Mouse (Mus musculus): Measurements from ENCODE around the gene Ctu2.

The Ctu2 gene

DNA sequence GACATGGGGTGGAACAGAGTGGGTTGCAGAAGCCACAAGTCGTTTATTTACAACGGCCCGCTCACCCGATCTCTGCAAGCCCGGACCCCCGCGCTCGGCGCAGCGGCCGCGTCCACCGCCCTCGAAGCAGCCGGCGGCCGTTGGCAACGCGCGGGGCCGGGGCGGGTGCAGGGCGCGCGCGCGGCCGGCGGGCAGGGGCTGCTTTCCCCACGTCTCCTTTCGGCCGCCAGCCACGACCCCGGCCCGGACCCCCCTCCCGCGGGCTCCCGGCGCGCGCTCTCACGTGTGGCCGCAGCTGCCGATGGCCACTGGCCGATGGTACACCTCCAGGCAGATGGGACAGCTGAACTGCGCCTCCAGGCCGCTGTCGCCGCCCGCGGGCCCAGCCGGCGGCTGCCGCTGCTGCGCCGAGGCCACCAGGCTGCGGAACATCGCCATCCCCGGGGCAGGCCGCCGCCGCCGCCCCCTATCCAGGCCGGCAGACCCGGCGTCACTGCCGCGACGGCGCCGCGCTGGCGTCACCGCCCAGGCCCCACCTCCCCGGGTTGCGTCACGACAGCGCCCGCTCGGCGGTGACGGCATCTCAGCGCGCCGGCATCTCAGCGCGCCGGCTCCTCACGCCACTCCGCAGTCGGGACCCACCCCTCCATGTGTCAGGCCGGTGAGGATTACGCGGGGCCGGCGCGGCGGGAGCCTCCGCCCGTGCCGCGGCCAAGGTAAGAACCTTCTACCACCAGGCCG, at the start of gene Ctu2, which contains the start of gene Rnf166:
Ctu2 (plus strand) TSS at position 564 of the 741 bp plus-strand sequence.
Rnf166 (minus strand) TSS at position 485 of the 741 bp plus-strand sequence.
- peak; percentile 92 for DNase-seq (ENCODE audit: low spot score)

DNA sequence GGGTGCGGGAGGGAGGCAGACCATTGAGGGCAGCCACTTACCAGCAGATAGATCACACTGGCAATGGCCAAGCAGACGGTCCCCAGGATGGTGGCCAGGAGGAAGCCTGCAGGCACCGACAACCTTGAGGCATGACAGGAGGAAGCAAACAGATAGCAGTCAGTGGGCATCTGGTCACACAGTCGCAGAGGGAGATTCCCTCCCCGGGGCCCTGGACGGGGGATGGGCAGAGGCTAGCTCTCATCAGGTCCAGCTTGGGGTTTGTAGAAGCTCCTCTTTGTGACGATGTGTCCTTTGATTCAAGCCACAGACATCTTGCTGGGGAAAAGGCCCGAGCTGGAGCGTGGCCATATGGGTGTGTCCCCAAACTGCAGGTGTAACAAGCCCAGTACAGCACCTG, 49.8 kb upstream of the Ctu2 start:
- no peak for DNase-seq (ENCODE audit: low spot score)

DNA sequence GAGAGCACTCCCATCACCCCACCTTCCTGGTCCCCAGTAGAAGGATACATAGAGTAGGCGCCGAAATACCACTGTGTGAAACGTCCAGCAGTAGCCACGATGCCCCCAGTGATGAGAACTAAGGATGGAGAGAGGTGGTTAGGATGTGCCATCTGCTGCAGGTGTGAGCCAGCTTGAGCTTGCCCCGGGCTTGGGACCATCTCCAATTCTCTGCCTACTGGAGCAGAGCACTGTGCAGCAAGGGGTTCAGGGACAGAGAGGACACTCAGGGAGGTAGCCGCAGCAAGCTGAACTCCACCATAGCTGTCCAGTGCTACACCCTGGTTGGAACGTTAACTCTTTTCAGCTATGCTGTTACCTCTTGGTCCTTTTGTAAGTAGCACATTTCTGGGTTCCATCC, 48.3 kb upstream of the Ctu2 start:
- no peak for DNase-seq (ENCODE audit: low spot score)

- DNase-seq (ENCODE audit: low spot score), result no peak
Observed at GRCm38 (mm10) chr8:122428163-122428562, 47.8 kb upstream of the Ctu2 start.

GRCm38 (mm10) chr8:122430058-122430636, 45.8 kb upstream of the Ctu2 start:
- DNase-seq (ENCODE audit: low spot score), result no peak

DNA sequence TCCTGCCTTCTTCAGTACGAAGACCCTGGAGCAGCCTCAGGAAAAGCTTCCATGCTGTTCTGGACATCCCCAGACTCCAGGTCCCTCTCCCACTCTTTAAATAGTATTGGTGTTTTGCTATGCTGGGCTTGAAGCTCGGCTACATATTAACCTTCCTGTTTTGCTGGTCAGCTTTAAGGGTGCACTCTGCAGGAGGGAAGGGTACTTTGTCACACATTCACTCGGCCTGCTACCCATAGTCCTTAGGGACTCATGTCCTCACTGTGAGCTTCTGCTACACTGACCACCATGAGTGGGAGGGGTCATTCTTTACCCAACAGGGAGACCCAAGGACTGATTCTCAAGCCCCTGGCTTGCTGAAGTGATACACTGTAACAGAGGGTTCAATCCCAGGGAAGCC, 45.3 kb upstream of the Ctu2 start:
- DNase-seq (ENCODE audit: low spot score), result no peak

GRCm38 (mm10) chr8:122431694-122432442, 44.1 kb upstream of the Ctu2 start:
- no peak for DNase-seq (ENCODE audit: low spot score)

- peak; percentile 68 for DNase-seq (ENCODE audit: low spot score)
Observed at GRCm38 (mm10) chr8:122432443-122433268, 43.3 kb upstream of the Ctu2 start, which contains the start of gene Cyba. TSS of gene Cyba (minus strand) at chr8:122432930.

GRCm38 (mm10) chr8:122433269-122433905, 42.6 kb upstream of the Ctu2 start:
- DNase-seq (ENCODE audit: low spot score), result peak; percentile 24

DNA sequence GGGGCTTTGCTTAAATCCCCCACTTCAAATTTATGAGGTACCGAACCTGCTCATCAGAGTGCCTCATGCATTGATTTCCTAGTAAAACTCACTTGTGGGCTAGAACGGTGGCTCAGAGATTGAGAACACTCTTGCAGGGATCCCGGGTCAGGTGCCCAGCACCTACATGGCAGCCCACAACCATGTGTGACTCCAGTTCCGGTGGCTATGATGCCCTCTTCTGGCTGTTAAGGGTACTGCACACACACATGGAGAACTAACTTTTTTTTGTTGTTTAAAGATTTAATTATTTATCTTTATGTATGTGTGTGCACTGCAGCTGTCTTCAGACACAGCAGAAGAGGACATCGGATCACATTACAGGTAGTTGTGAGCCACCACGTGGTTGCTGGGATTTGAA, 40.6 kb upstream of the Ctu2 start:
- DNase-seq (ENCODE audit: low spot score), result no peak

- no peak for DNase-seq (ENCODE audit: low spot score)
Observed at GRCm38 (mm10) chr8:122436146-122436545, 39.8 kb upstream of the Ctu2 start.

- no peak for DNase-seq (ENCODE audit: low spot score)
Observed at GRCm38 (mm10) chr8:122436586-122437125, 39.3 kb upstream of the Ctu2 start.

DNA sequence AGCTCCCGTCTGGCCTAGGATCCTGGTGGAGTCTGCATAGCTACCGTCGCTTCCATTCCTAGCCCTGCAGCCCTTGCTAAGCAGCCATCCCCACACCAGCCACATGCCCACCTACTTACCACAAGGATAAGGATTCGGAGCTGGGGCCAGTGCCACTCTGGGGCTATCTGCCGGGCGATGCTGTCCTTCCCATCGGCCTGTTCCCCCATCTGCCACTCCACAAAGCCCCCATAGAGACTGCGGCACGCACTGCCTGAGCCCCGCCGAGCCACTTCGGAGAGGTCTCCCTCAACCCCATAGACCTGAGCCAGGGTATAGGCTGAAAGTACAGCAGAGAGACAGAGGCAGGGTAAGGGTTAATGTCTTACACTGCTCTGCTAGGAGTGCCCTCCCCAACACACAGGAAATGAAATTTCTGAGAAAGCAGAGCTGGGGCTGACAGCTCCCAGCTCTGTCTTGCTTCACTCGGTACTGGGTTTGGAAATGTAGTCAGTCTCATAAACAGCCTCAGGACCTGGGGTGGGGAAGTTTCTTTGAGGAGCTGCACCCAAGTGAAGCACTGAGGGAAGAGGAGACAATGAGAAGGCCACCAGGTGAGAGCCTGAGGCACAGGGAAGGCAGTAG, 38.1 kb upstream of the Ctu2 start:
- DNase-seq (ENCODE audit: low spot score), result no peak

GRCm38 (mm10) chr8:122439336-122439735, 36.6 kb upstream of the Ctu2 start:
- no peak for DNase-seq (ENCODE audit: low spot score)

DNA sequence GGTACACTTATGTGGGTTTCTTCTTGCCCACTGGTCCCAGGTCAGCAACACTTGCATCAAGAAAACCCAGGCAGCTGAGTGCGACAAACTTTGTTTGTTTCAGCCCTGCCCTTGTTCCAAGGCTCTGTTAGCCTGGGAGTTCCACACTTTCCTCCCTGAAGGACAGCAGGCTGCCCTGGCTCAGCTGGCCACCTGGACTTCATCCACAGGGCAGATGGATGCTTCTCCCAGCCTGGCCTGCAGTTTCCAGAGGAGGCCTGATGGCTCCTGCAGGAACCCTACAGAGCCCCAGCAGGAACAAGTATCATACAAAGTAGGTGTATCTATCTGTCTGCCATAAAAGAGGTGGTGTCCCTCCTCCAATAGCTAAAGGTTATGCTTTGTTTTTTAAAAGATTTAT, 34.6 kb upstream of the Ctu2 start:
- DNase-seq (ENCODE audit: low spot score), result no peak

DNA sequence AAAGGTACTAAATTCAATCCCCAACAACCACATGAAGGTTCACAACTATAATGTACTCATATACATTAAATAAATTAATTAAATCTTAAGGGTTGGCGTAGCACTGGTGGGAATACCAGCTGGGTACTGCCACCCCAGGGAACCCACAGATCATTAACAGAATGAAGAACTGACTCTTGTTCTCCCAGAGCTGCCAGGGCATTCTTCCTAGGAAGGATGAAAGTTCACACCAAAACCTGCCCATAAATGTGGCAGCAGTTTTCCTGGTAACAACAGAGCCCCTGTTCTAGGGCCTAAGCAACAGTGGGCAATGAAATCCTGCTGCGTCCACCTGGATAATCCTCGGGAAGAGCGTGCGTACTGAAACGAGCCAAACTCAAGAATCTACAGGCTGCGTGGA, 33.6 kb upstream of the Ctu2 start:
- no peak for DNase-seq (ENCODE audit: low spot score)

DNA sequence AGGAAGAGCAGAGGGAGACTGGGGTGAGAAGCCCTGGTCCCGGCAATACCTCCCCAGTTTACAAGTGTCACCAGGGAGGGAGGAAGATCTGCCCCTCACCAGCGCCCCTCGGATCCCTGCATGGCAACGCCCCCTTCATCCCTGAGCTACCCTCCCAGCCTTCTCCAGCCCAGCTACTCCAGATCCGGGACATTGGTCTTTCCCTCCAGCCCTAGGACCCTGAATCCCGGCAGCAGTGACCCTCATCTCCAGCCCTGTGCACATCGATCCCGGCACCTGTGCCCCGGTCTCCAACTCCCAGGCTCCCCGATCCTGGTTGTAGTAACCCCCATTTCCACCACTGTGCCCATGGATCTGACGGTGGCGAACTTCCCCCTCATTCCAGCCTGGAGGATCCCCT, 33.2 kb upstream of the Ctu2 start:
- DNase-seq (ENCODE audit: low spot score), result peak; percentile 51

DNA sequence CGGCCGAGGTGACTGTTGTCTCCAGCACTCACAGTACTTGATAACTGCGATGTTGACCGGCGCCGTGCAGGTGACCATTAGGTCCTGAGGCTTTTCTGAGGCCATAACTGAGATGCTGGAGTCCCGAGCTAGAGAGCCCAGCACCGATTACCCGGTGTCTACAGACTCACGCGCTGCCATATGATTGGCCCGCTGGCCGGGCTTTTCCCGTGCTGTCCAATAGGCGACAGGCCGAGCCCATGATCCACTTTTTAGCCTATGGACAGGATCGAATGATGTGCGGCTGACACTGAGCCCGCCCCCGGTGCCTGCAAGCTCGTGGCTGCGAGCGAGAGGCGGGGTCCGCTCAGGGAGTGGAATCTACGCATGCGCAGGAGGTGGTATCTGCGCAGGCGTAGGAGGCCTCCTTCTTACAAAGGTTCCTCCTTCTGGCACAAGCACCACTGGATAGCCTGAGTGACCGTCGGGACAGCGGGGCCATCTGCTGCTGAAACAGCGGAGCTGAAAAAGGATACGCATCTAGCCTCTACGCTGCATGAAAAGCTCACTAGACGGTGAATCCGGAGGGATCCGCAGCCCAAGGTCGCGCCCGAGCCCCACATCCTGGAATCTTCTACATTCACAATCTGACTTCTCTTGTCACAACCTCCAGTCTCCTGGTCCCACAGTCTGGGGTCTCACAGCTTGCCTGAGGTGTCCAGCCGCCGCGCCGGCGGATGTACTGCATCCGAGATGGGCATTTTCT, 32.5 kb upstream of the Ctu2 start, which contains the start of gene Mvd:
Mvd (minus strand) TSS at position 161 of the 745 bp plus-strand sequence.
- DNase-seq (ENCODE audit: low spot score), result peak; percentile 99

- peak; percentile 76 for DNase-seq (ENCODE audit: low spot score)
Observed at GRCm38 (mm10) chr8:122444058-122444748, 31.7 kb upstream of the Ctu2 start.
